Mouse (Mus musculus) bone marrow macrophage, adult 2 months (primary cell): ENCODE measurements around the gene Arl5c.

ENCODE experiments used
- CTCF ChIP-seq: IDR thresholded peaks from 2 replicates; pipeline ENCODE4 v1.5.1; 2012; ENCODE audit warnings: low read depth, mild to moderate bottlenecking, low read length, moderate library complexity
- POLR2A ChIP-seq: IDR thresholded peaks from 2 replicates; pipeline ENCODE4 v1.6.1; 2012; ENCODE audit warnings: mild to moderate bottlenecking, low read depth, low read length, borderline replicate concordance

- TF ChIP-seq POLR2A = no peak
- no peak for TF ChIP-seq CTCF
These were observed 25.2 kb downstream of the Arl5c start for GRCm38 (mm10) chr11:97970771-97971170.
